Mouse (Mus musculus) kidney, postnatal 0 days (tissue): ENCODE data around the gene Gm5089. TPM values are rescaled to one million over a fixed set of nuclear protein-coding genes. Genes with fewer than 3 reads are reported as not detected.

Experiments used
- ATAC-seq: fragments of 200-750 bp; cut with Nextera tagmentation; replicated peaks from 2 replicates; pipeline ENCODE4 v1.8.0; 2017; ENCODE audit warnings: low read depth, moderate number of reproducible peaks, moderate TSS enrichment, moderate library complexity; ENCODE audit not compliant: low FRiP score
- DNase-seq: peaks from one replicate; pipeline ENCODE4 v3.0.0-alpha.2; 2016; ENCODE audit warnings: low spot score
- H3K27ac ChIP-seq: fragments of 300-500 bp; sonication (generic); 2 replicates; pipeline ENCODE4 v1.5.1; 2014; ENCODE audit warnings: mild to moderate bottlenecking
- H3K27me3 ChIP-seq: fragments of 300-500 bp; sonication (generic); 2 replicates; pipeline ENCODE4 v1.6.1; 2014; ENCODE audit warnings: low read length, mixed read lengths; ENCODE audit not compliant: insufficient read depth
- H3K36me3 ChIP-seq: fragments of 300-500 bp; sonication (generic); 2 replicates; pipeline ENCODE4 v1.6.1; 2014; ENCODE audit warnings: low read length, mixed read lengths; ENCODE audit not compliant: insufficient read depth
- H3K4me1 ChIP-seq: fragments of 300-500 bp; sonication (generic); replicated peaks from 2 replicates; pipeline ENCODE4 v1.6.1; 2014; ENCODE audit warnings: antibody characterized with exemption, low read length, mixed read lengths; ENCODE audit not compliant: insufficient read depth
- H3K4me2 ChIP-seq: fragments of 300-500 bp; sonication (generic); 2 replicates; pipeline ENCODE4 v1.6.1; 2014; ENCODE audit warnings: mild to moderate bottlenecking, low read length, moderate library complexity, mixed read lengths
- H3K4me3 ChIP-seq: fragments of 300-500 bp; sonication (generic); replicated peaks from 2 replicates; pipeline ENCODE4 v1.5.1; 2014; ENCODE audit warnings: low read depth, low read length
- H3K9ac ChIP-seq: fragments of 300-500 bp; sonication (generic); 2 replicates; pipeline ENCODE4 v1.6.1; 2014; ENCODE audit warnings: low read depth, low read length
- H3K9me3 ChIP-seq: fragments of 300-500 bp; sonication (generic); replicated peaks from 2 replicates; pipeline ENCODE4 v1.6.1; 2016; ENCODE audit warnings: low read length, inconsistent platforms, mixed read lengths
- CTCF ChIP-seq: IDR thresholded peaks from 2 replicates; pipeline ENCODE4 v1.5.1; 2016; ENCODE audit warnings: antibody characterized with exemption, low read depth, mild to moderate bottlenecking, moderate library complexity
- WGBS: fragments of 180-500 bp; shearing (Covaris S2); extraction: QIAGEN DNeasy Blood & Tissue Kit; methylation state at CpG from one replicate; pipeline ENCODE4 v1.1.7; 2014; 5-methylcytosine and 5-hydroxymethylcytosine counted together
- polyA plus RNA-seq: library from polyadenylated mRNA; unstranded; fragments of >200 nt; fragmentation: Nextera tagmentation; extraction: Ambion mirVana; gene quantifications from 2 replicates; pipeline ENCODE4 v1.2.1, GENCODE M21; 2015

Gm5089 gene
- not detected in 2 replicates for polyA plus RNA-seq

- Histone ChIP-seq H3K4me2 (peak within 1 kb of the TSS; percentile 54), H3K9me3 (no peaks in the 10 kb centered on the region), H3K4me3 (peak within 1 kb of the TSS; percentile 27), H3K36me3 (no peaks in the 10 kb centered on the region), H3K4me1 (peaks cover 10% of the 10 kb centered on the region; the same call in 1 of the 2 replicates), H3K9ac (no peak within 1 kb of the TSS), H3K27me3 (peaks cover 69% of the 10 kb centered on the region), H3K27ac (no peak within 1 kb of the TSS)
- peak; percentile 34 for ATAC-seq
- TF ChIP-seq CTCF: no peak
- 1% methylated on average over 59 of the region's 59 CpGs for WGBS
- no peak for DNase-seq
Measured at GRCm38 (mm10) chr14:122450496-122451382, at the start of gene Gm5089. TSS of gene Gm5089 (minus strand) at chr14:122451115.

GRCm38 (mm10) chr14:122492015-122492414 lies 41.1 kb upstream of the Gm5089 start:
- peaks cover 4% of the 10 kb centered on the region; the same call in 1 of the 2 replicates for H3K4me1 ChIP-seq
- DNase-seq: no peak
- no peak overlapping the region for H3K4me2 ChIP-seq
- no peaks in the 10 kb centered on the region for H3K9me3 ChIP-seq
- no peak overlapping the region for H3K27ac ChIP-seq
- TF ChIP-seq CTCF: no peak
- no peaks in the 10 kb centered on the region for H3K36me3 ChIP-seq
- no peak overlapping the region for H3K9ac ChIP-seq
- 71% methylated on average over 1 of the region's 1 CpGs for WGBS
- no peak overlapping the region for H3K4me3 ChIP-seq
- no peak for ATAC-seq
- peaks cover 44% of the 10 kb centered on the region for H3K27me3 ChIP-seq

GRCm38 (mm10) chr14:122491521-122491920 lies 40.6 kb upstream of the Gm5089 start:
- no peaks in the 10 kb centered on the region for H3K36me3 ChIP-seq
- ATAC-seq (no peak), DNase-seq (no peak)
- H3K27ac ChIP-seq: no peak overlapping the region
- no peaks in the 10 kb centered on the region for H3K9me3 ChIP-seq
- H3K9ac ChIP-seq: no peak overlapping the region
- 74% methylated on average over 6 of the region's 6 CpGs for WGBS
- H3K27me3 ChIP-seq: peaks cover 48% of the 10 kb centered on the region
- no peak for TF ChIP-seq CTCF
- H3K4me2 ChIP-seq: no peak overlapping the region
- H3K4me3 ChIP-seq: no peak overlapping the region
- H3K4me1 ChIP-seq: peaks cover 4% of the 10 kb centered on the region; the same call in 1 of the 2 replicates

GRCm38 (mm10) chr14:122490441-122491328 lies 39.8 kb upstream of the Gm5089 start, which contains the start of gene Gm10837:
TSS of gene Gm10837 (plus strand) at chr14:122490586.
- 2% methylated on average over 51 of the region's 51 CpGs for whole genome bisulfite sequencing
- Histone ChIP-seq H3K4me2 (peak within 1 kb of the TSS; percentile 38; the same call in 1 of the 2 replicates), H3K36me3 (no peaks in the 10 kb centered on the region), H3K27ac (no peak within 1 kb of the TSS), H3K9ac (no peak within 1 kb of the TSS), H3K27me3 (peaks cover 55% of the 10 kb centered on the region), H3K4me1 (peaks cover 4% of the 10 kb centered on the region; the same call in 1 of the 2 replicates), H3K4me3 (0 out of 2 replicates have a peak within 1 kb of the TSS, but pooled peaks have one; percentile 14), H3K9me3 (no peaks in the 10 kb centered on the region)
- ATAC-seq (peak; percentile 54; the same call in 1 of the 2 replicates), DNase-seq (no peak)
- TF ChIP-seq CTCF: no peak

- Histone ChIP-seq H3K27me3 (peaks cover 52% of the 10 kb centered on the region), H3K9ac (no peak overlapping the region), H3K36me3 (no peaks in the 10 kb centered on the region), H3K27ac (no peak overlapping the region), H3K4me1 (peaks cover 4% of the 10 kb centered on the region; the same call in 1 of the 2 replicates), H3K4me3 (no peak overlapping the region), H3K4me2 (no peak overlapping the region), H3K9me3 (no peaks in the 10 kb centered on the region)
- DNase-seq: peak; percentile 36
- ATAC-seq: no peak
- no peak for TF ChIP-seq CTCF
- WGBS: 3% methylated on average over 12 of the region's 12 CpGs
Measured at GRCm38 (mm10) chr14:122489686-122490414, 38.9 kb upstream of the Gm5089 start.
